Mouse (Mus musculus): Measurements from ENCODE around the gene Msh4.

- TF ChIP-seq GATA1 (IDR thresholded peaks at IDR 0.05; ENCODE audit: borderline replicate concordance, low read length): no peak
- no peak for TF ChIP-seq FLI1 (IDR thresholded peaks at IDR 0.05; ENCODE audit: low read length)
Measured at GRCm38 (mm10) chr3:153905251-153906135, 445 bp downstream of the Msh4 start.
